Mouse (Mus musculus) myocyte (in vitro differentiated cells): ENCODE results near the gene Mlxipl.

Experiments used
- CEBPB ChIP-seq: IDR thresholded peaks from 2 replicates; pipeline ENCODE4 v1.6.1; 2011; ENCODE audit warnings: mild to moderate bottlenecking, moderate library complexity; ENCODE audit not compliant: poor library complexity, insufficient read depth, severe bottlenecking
- E2F4 ChIP-seq: IDR thresholded peaks from one replicate; pipeline ENCODE4 v1.6.1; 2011; ENCODE audit warnings: mild to moderate bottlenecking, control low read depth, moderate library complexity; ENCODE audit not compliant: insufficient read depth
- MAX ChIP-seq: IDR thresholded peaks from one replicate; pipeline ENCODE4 v1.6.1; 2011; ENCODE audit warnings: low read depth, mild to moderate bottlenecking, control low read depth
- MYOD1 ChIP-seq, 3 experiments: IDR thresholded peaks; one replicate each; pipeline ENCODE4 v1.6.1; 2011; ENCODE audit warnings: control low read depth in 2 of 3, low read depth in 2 of 3, mild to moderate bottlenecking in 2 of 3, moderate library complexity in 1 of 3; ENCODE audit not compliant: insufficient read length in 2 of 3, control insufficient read depth in 1 of 3
- POLR2A ChIP-seq: IDR thresholded peaks from one replicate; pipeline ENCODE4 v1.6.1; 2011; ENCODE audit warnings: low read depth, mild to moderate bottlenecking, control low read depth, moderate library complexity; ENCODE audit not compliant: insufficient read length
- SRF ChIP-seq: IDR thresholded peaks from one replicate; pipeline ENCODE4 v1.6.1; 2011; ENCODE audit warnings: low read depth; ENCODE audit not compliant: control insufficient read depth, insufficient read length
- TCF12 ChIP-seq: IDR thresholded peaks from one replicate; pipeline ENCODE4 v1.6.1; 2011; ENCODE audit warnings: mild to moderate bottlenecking, control low read depth; ENCODE audit not compliant: poor library complexity, insufficient read depth, severe bottlenecking
- USF1 ChIP-seq: IDR thresholded peaks from one replicate; pipeline ENCODE4 v1.6.1; 2011; ENCODE audit warnings: low read depth, mild to moderate bottlenecking, control low read depth, moderate library complexity

DNA sequence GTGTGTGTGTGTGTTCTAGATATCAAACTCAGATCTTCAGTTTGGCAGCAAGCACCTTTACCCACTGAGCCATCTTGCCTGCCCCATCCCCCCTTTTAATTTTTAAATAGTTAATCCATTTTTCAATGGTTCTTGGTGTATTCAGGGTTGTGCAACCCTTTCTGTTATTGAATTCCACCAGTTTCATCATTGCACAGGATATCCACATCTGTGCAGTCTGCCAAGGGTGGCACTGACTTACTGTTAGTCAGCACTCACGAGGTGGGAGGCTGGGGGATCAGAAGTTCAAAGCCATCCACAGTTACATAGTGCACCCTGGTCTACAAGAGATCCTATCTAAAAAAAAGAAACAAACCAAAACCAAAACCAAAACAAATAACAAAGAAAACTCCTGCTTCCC lies 11.3 kb downstream of the Mlxipl start:
- TF ChIP-seq MYOD1 (IDR thresholded peaks at IDR 0.05; ENCODE audit: control insufficient read depth in 1 of 3, insufficient read length in 2 of 3, low read depth in 2 of 3) (no peak), TCF12 (no peak), MAX (no peak), POLR2A (no peak), E2F4 (no peak), CEBPB (no peak), USF1 (no peak), SRF (no peak)
